Mouse (Mus musculus) neutrophil, adult 5-6 weeks (primary cell): ENCODE results near the gene Gpc6. TPM values are rescaled to one million over a fixed set of nuclear protein-coding genes. Genes with fewer than 3 reads are reported as not detected.

Experiments
- ATAC-seq: fragments of 151-379, 151-347 bp; 2 replicates; pipeline ENCODE4 v1.8.0; 2017; ENCODE audit warnings: mild to moderate bottlenecking, moderate TSS enrichment; ENCODE audit not compliant: insufficient number of reproducible peaks, poor library complexity, low FRiP score, severe bottlenecking; ENCODE audit errors: extremely low read depth
- total RNA-seq: library from RNA; stranded (forward); fragments of 200-1000 nt; gene quantifications from 2 replicates; pipeline ENCODE4 v1.2.3, GENCODE M21; 2017

The Gpc6 gene
- total RNA-seq, 1 experiment from 2014 or later: 0.12 TPM

GRCm38 (mm10) chr14:117309997-117310520 is 384.9 kb downstream of the Gpc6 start:
- no peak for ATAC-seq

- no peak for ATAC-seq
Observed at GRCm38 (mm10) chr14:117324214-117324613, 399.1 kb downstream of the Gpc6 start.

DNA sequence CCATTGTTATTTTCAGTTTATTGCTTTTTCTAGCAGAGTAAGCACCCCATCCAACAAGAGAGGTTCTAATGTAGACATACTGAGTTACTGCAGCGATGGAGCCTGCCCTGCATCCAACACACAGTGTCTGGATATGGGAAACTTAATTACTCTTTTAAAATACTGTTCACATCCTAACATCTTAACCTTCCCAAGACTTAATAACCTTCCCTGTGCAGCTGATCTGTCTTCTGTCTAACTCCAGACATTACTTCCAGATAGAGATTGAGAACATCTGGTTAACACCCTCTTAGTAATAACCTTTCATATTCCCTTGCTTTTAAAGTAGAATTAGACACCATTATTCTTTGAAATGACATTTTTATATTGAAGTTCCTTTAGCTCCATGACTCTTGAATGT is 407.1 kb downstream of the Gpc6 start:
- no peak for ATAC-seq

- no peak for ATAC-seq
Observed at GRCm38 (mm10) chr14:117337271-117337670, 412.2 kb downstream of the Gpc6 start.

DNA sequence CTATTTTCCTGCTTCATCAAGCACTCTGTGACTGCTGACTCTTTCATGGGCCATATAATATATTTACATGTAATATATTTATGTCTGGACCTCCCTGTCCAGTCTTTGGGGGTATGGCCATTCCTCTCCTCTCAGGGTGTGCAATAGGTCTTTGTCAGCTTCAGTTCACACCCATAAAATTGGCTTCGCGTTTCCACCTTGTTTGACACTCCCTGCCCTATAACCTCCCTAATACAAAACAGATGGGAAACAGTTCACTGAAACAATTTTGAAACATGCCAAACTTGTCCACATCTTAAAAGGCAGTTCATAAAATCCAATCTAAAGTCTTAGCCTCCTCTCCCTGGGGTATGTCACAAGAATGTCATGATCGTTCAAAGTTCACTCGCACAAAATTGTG is 415.4 kb downstream of the Gpc6 start:
- ATAC-seq: no peak

DNA sequence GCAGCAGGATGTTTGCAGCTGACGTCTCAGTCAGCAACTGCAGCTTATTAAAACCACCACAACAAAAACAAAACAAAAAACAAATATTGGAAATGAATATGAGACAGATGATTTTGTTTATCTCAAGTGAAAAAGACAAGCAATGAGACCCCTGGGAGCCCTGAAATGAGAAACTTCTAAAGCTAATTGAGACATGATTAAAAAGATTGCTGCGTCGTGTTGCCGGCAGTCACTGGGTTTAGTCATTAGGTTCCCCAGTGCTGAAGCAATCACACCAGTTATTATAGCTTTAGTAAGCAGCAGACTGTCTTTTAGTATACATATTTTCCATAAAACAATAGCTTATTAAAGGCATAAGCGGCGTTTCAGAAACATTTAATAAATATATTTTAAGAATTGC is 419.4 kb downstream of the Gpc6 start:
- no peak for ATAC-seq

DNA sequence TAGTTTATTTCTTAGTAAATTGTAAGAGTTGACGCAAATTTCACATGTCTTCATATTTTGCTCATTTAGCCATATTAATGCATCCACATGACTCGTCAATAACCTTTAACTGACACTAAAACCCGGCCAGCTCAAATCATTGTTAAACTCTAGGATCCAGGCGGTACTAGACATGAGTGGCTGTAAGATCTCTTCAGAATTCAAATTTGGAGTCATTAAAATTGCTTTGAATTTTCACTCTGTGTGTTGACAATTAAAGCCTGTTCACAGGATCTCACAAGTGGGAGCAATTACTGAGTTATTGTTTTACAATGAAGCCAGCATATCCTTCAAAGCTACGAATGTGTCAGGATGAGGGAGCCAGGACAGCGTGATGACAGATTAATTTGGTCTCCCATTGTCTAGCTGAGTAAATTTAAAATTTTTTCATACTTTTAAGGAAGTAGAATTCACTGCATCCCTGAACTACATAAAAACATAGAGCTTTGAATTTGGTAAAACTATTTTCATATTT is 421.3 kb downstream of the Gpc6 start:
- no peak for ATAC-seq

GRCm38 (mm10) chr14:117351296-117351695 is 426.2 kb downstream of the Gpc6 start:
- ATAC-seq: no peak

DNA sequence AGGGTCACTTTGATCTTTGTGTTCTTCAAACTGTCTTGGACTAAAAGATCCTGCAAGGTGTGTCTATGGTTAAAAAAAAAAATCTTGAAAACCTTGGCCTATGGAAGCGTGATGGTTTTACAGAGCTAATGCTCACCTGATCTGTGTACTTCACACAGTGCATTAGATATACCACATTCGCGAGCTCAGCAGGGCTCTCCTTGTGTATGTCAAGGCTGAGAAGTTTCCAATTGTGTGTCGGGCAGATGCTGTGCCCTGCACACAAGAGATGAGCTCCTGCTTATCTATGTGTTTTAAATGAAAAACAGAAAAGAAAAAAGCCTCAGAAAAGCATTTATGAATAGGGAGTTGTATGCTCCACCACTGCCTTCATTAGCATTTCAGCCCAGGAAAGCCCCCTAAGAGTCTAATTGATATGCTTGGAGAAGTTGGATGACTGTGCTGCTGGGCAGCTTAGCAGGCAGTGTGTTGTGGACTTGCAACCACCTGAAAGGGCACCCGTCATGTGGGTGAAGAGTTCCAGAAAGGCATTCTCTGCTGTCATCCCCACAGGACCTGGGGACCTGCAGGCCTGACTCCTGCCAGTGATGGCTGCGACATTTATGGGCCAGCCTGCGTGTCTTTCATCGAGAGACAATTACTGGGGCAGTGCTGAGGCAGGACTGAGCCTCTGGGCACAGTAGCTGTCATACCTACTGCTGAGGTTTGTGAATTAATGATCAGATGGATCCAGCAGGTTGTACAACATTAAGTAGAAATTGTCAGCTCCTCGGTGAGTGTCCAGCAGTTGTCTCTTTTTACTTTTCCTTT is 436.2 kb downstream of the Gpc6 start:
- ATAC-seq: no peak

DNA sequence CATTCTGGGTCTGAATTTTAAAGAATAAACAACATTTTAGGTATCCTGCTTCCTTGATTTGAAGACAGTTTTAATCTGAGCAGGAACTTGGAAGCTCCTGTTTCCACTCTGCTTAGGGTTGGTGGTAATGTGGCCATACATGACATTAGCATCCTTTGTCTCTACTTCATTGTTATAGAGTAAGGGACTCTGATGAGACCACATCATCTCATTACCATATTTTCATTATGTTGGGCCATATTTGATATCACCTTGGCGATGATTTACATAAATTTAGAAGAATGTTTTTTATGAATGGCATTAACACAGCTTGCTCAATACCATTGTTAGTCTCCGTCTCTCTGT is 436.8 kb downstream of the Gpc6 start:
- no peak for ATAC-seq

DNA sequence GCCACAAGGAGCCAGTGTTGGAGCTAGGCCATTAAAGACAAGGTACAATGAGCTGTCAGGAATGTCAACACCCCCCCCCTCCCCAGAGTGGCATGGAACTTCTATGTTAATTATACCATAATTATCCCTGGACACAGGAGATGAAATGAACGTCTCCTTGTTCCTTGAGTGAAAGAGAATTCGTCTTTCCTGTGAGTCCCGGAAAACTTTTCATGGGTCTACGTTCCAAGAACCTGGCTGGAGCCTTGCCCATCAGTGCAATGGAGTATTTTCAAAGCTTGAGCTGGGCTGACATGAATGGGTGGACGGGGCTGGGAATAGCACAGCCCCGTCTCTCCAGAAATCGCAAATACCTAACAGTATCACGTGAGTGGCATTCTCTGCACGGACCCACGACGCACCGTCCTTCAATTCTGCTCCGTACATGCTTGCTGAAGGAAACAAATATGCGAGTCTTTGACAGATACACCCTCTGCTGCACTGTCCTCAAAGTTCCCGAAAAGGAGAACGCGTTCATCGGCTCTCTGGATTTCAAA is 444.3 kb downstream of the Gpc6 start:
- no peak for ATAC-seq

GRCm38 (mm10) chr14:117376822-117377376 is 451.8 kb downstream of the Gpc6 start:
- ATAC-seq: no peak

- no peak for ATAC-seq
Observed at GRCm38 (mm10) chr14:117379979-117380378, 454.9 kb downstream of the Gpc6 start.

DNA sequence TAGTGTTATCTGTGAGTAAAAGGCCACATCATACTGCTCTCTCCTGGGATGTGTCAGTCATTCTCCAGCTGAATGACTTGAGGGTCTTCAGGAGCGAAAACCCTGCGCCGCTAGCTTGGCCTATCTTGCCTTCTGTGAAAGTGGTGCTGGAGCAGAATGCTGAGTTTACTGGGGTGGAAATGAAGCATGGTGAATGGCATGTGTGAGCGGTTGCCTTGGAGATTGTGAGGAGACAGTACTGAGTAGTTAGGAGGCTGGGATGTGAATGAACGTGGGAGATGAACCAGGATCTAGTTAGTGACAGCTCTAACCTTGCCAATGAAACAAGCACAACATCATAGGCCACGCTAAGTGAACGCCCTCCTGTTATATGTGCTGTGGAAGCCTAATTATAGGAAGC is 458.1 kb downstream of the Gpc6 start:
- ATAC-seq: no peak

DNA sequence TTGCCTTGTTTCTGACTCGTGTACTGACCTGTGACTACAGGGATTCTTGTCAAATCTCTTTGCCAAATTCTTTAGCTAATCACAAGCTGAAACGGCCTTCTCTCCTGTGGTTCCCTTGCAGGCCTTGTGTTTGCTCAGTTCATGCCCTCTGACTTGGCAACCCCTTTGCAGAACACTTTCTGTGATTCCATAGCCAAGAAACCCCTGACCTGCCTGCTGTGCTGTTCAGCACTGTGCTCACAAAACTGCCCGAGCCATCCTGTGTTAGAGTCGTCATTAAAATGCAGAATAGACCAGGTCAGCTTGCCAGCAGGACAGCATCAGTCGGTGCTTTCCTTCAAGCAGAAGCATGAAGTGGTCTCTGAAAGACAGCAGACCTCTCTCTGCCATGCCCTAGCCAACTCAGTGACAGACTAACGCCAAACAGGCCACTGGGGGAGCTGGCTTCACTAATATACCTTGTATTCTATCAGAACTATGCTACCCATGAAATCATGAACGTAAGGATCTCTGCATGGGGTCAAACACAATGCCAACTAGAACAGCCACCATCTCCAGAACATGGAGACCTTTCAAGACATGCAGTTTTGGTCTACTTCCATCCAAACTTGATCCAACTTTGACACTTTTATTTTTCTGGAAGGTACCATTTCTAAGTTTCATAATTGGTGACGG is 459.1 kb downstream of the Gpc6 start:
- ATAC-seq: no peak

GRCm38 (mm10) chr14:117385731-117386270 is 460.7 kb downstream of the Gpc6 start:
- no peak for ATAC-seq

GRCm38 (mm10) chr14:117390794-117391320 is 465.7 kb downstream of the Gpc6 start:
- ATAC-seq: no peak

DNA sequence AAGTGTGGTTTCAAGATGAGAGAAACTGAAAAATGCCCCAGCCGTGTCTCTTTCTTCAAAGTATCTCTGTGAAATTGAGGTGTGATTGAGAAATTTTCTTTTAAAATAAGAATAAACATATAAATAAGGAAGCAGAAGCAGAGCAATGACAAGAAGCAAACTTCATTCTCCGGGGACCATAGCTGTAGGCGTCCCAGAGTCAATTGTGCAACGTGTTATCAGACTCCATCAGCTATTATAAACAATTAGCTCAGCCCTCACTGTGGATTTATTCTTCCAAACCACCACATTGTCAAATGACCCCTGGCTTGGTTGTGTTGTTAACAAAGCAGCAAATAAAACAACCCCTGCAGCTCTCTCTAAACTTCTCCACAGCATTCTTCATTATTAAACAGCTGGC is 466.3 kb downstream of the Gpc6 start:
- no peak for ATAC-seq

DNA sequence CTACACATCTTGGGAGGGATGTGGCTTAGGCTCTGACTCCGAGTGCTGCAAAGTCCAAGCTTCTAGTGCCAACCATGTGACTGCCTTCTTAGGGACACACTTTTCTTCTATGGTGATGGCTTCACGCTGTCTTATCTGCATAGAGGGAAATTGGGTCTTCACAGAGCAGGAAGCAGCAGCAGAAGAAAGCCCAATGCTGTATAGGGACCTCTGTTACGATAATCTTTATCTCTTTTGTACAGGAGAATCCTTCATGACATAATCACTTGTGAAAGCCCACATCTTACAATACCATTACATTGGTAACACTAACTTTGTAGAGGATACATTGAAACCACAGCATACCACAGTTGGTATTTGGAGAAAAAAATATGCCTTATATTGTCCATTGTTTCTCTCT is 472.1 kb downstream of the Gpc6 start:
- no peak for ATAC-seq
